In the genomic region with DNA sequence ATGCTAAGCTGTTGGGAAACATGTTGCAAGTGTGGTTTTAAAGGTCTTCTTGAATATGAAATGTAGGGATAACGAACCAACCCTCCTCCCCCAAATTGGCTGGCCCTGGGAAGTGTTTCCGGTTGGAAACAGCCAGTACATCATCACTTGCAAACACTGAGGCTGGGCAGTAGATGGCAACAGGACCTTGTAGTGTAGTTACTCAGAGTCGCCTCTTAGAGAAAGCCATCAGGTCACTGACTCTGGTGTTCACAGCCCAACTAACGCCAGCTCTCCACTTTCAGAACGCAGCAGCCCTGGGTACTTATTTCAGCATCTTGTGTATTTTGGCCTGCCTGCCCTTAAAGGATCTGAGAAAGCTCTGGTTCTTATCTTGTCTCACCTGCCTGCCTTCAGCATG, we compare ENCODE assay signal across 11 mouse cellular contexts. TPM values are rescaled to one million over a fixed set of nuclear protein-coding genes. Genes with fewer than 3 reads are reported as not detected.
DNase-seq lines count a peak whose midpoint lies in the region; ATAC-seq lines count a peak whose summit lies in the region.
"Had no signal": no experiment of that assay in that cellular context is flagged by ENCODE, and none has a peak within 500 bp of the region (broad histone marks: within the 10 kb centered on the region; RNA-seq: fewer than 3 reads in every experiment).

No protein-coding gene starts in this region.

- 38% methylated on average over 5 of the region's 5 CpGs for WGBS in liver, embryonic 16.5 days (ENCODE audit: insufficient replicate concordance)
- 46% methylated on average over 5 of the region's 5 CpGs for WGBS in liver, embryonic 12.5 days (ENCODE audit: insufficient replicate concordance)

- H3K9ac ChIP-seq in liver, embryonic 16.5 days (ENCODE audit: low read depth, low read length), result no peak overlapping the region
- H3K9ac ChIP-seq in liver, embryonic 12.5 days, result no peak overlapping the region
- H3K9ac ChIP-seq: hindbrain, embryonic 13.5 days had no signal

- DNase-seq in gastrocnemius, adult 18-20 months (ENCODE audit: low spot score), result peak; percentile 51
- DNase-seq in gastrocnemius, postnatal 4 days (ENCODE audit: low spot score in 2 of 2), result no peak
- peak; percentile 38 for DNase-seq in adrenal gland, postnatal 14 days
- DNase-seq in lung, postnatal 10 days, result peak; percentile 11
- DNase-seq in cerebellum, adult 18-20 months, result no peak
- DNase-seq: cerebellum, adult 11-12 months had no signal

- H3K27ac ChIP-seq in liver, embryonic 16.5 days (ENCODE audit: low read length), result no peak overlapping the region
- no peak overlapping the region for H3K27ac ChIP-seq in liver, embryonic 12.5 days
- H3K27ac ChIP-seq: hindbrain, embryonic 13.5 days had no signal

- ATAC-seq in liver, embryonic 16.5 days (ENCODE audit: low read depth), result 0 out of 2 replicates have a peak, but pooled peaks have one; percentile 35
- no peak for ATAC-seq in liver, embryonic 12.5 days
- ATAC-seq in CD4-positive, CD25-positive, alpha-beta regulatory T cell, adult 4 months, result no peak

- H3K4me1 ChIP-seq in liver, embryonic 16.5 days (ENCODE audit: control insufficient read depth, low read depth, low read length), result peaks cover 4% of the 10 kb centered on the region
- H3K4me1 ChIP-seq in liver, embryonic 12.5 days, result peaks cover 12% of the 10 kb centered on the region
- H3K4me1 ChIP-seq: hindbrain, embryonic 13.5 days had no signal

- no peaks in the 10 kb centered on the region for H3K36me3 ChIP-seq in liver, embryonic 16.5 days (ENCODE audit: control insufficient read depth, insufficient read depth)
- no peaks in the 10 kb centered on the region for H3K36me3 ChIP-seq in liver, embryonic 12.5 days
- H3K36me3 ChIP-seq: G1E; hindbrain, embryonic 13.5 days had no signal

- H3K4me3 ChIP-seq in liver, embryonic 16.5 days (ENCODE audit: low read depth, low read length), result no peak overlapping the region
- no peak overlapping the region for H3K4me3 ChIP-seq in liver, embryonic 12.5 days
- H3K4me3 ChIP-seq: hindbrain, embryonic 13.5 days had no signal

- no peak overlapping the region for H3K4me2 ChIP-seq in liver, embryonic 16.5 days (ENCODE audit: low read depth, low read length)
- H3K4me2 ChIP-seq in liver, embryonic 12.5 days, result no peak overlapping the region
- H3K4me2 ChIP-seq: hindbrain, embryonic 13.5 days had no signal

- H3K9me3 ChIP-seq in liver, embryonic 16.5 days (replicated peaks; ENCODE audit: control insufficient read depth, low read length), result no peaks in the 10 kb centered on the region
- H3K9me3 ChIP-seq in liver, embryonic 12.5 days (replicated peaks), result no peaks in the 10 kb centered on the region
- H3K9me3 ChIP-seq: G1E; hindbrain, embryonic 13.5 days had no signal

- no peaks in the 10 kb centered on the region for H3K27me3 ChIP-seq in liver, embryonic 16.5 days (ENCODE audit: control insufficient read depth, insufficient read depth, low read depth, low read length)
- no peaks in the 10 kb centered on the region for H3K27me3 ChIP-seq in liver, embryonic 12.5 days (replicated peaks)
- H3K27me3 ChIP-seq: hindbrain, embryonic 13.5 days had no signal

RNA-seq across cellular contexts. Expression of a gene that starts 28.2 kb away (rescaled TPM):
- 10 to 100 TPM; 11.1 to 13.7 TPM for total RNA-seq in gastrocnemius, adult 18-20 months (2021)
- total RNA-seq in gastrocnemius, postnatal 4 days (2021), result 10 to 100 TPM; 23.1 to 24.9 TPM
- polyA plus RNA-seq in liver, embryonic 16.5 days (2015; fragmentation: Nextera tagmentation; extraction: Ambion mirVana), result 14.5 and 17.0 TPM in 2 replicates
- polyA plus RNA-seq in liver, embryonic 12.5 days (2016; fragmentation: Nextera tagmentation; extraction: Ambion mirVana), result 23.8 and 25.3 TPM in 2 replicates
- total RNA-seq in adrenal gland, postnatal 14 days (2021), result 35.9 and 38.1 TPM in 2 replicates
- 10 to 100 TPM; 68.1 to 74.0 TPM for polyA plus RNA-seq in CD4-positive, CD25-positive, alpha-beta regulatory T cell, adult 4 months (2017; shearing (Covaris generic))

RNA-seq across cellular contexts. Expression of a gene that starts 31.6 kb away (rescaled TPM):
- total RNA-seq in gastrocnemius, adult 18-20 months (2021), result 100 to 1,000 TPM; 180 to 289 TPM
- total RNA-seq in gastrocnemius, postnatal 4 days (2021), result 10 to 100 TPM; 33.9 to 36.6 TPM
- 23.8 and 27.1 TPM in 2 replicates for polyA plus RNA-seq in liver, embryonic 16.5 days (2015; fragmentation: Nextera tagmentation; extraction: Ambion mirVana)
- polyA plus RNA-seq in liver, embryonic 12.5 days (2016; fragmentation: Nextera tagmentation; extraction: Ambion mirVana), result 18.5 and 20.1 TPM in 2 replicates
- 91.9 and 135 TPM in 2 replicates for total RNA-seq in adrenal gland, postnatal 14 days (2021)
- polyA plus RNA-seq in CD4-positive, CD25-positive, alpha-beta regulatory T cell, adult 4 months (2017; shearing (Covaris generic)), result under 1 TPM; 0.12 to 0.54 TPM
- polyA plus RNA-seq: G1E had no signal

Comparison
In these comparisons a context has a peak if more than half of its experiments do, and no peak if none do; other contexts are left out.
1. DNase-seq: peak in gastrocnemius, adult 18-20 months (single experiment), adrenal gland, postnatal 14 days (single experiment) and lung, postnatal 10 days (single experiment); none in gastrocnemius, postnatal 4 days (0 of 2) and cerebellum, adult 18-20 months (0 of 2).